Mouse (Mus musculus) limb, embryonic 14.5 days (tissue): ENCODE results near the gene St3gal3. TPM values are rescaled to one million over a fixed set of nuclear protein-coding genes. Genes with fewer than 3 reads are reported as not detected.

Source experiments
- ATAC-seq: fragments of 200-750 bp; cut with Nextera tagmentation; 2 replicates; pipeline ENCODE4 v1.8.0; 2017; ENCODE audit warnings: low read depth, moderate number of reproducible peaks, moderate TSS enrichment; ENCODE audit not compliant: low FRiP score
- DNase-seq: peaks from one replicate; pipeline ENCODE4 v3.0.0-alpha.2; 2015; ENCODE audit warnings: low spot score
- H3K27ac ChIP-seq: fragments of 300-500 bp; sonication (generic); replicated peaks from 2 replicates; pipeline ENCODE4 v1.5.1; 2014; ENCODE audit warnings: low read depth, mild to moderate bottlenecking, low read length, moderate library complexity, mixed read lengths
- H3K27me3 ChIP-seq: fragments of 300-500 bp; sonication (generic); 2 replicates; pipeline ENCODE4 v1.6.1; 2014; ENCODE audit warnings: low read length, mixed read lengths; ENCODE audit not compliant: control insufficient read depth, insufficient read depth
- H3K36me3 ChIP-seq: fragments of 300-500 bp; sonication (generic); 2 replicates; pipeline ENCODE4 v1.6.1; 2014; ENCODE audit warnings: mild to moderate bottlenecking, low read length, moderate library complexity, mixed read lengths; ENCODE audit not compliant: control insufficient read depth, insufficient read depth
- H3K4me1 ChIP-seq: fragments of 300-500 bp; sonication (generic); 2 replicates; pipeline ENCODE4 v1.6.1; 2014; ENCODE audit warnings: antibody characterized with exemption, low read length, mixed read lengths; ENCODE audit not compliant: control insufficient read depth, insufficient read depth
- H3K4me2 ChIP-seq: fragments of 300-500 bp; sonication (generic); replicated peaks from 2 replicates; pipeline ENCODE4 v1.6.1; 2014; ENCODE audit warnings: low read depth, mild to moderate bottlenecking, low read length, moderate library complexity; ENCODE audit not compliant: severe bottlenecking
- H3K4me3 ChIP-seq: fragments of 300-500 bp; sonication (generic); replicated peaks from 2 replicates; pipeline ENCODE4 v1.5.1; 2014; ENCODE audit warnings: low read length
- H3K9ac ChIP-seq: fragments of 300-500 bp; sonication (generic); 2 replicates; pipeline ENCODE4 v1.6.1; 2014; ENCODE audit warnings: mild to moderate bottlenecking, low read depth, low read length, moderate library complexity; ENCODE audit not compliant: severe bottlenecking
- H3K9me3 ChIP-seq: fragments of 300-500 bp; sonication (generic); 2 replicates; pipeline ENCODE4 v1.6.1; 2016; ENCODE audit warnings: low read length; ENCODE audit not compliant: control insufficient read depth
- POLR2A ChIP-seq: fragments of 200-500 bp; IDR thresholded peaks from 2 replicates; pipeline ENCODE4 v1.8.0; 2012; ENCODE audit warnings: inconsistent platforms, mild to moderate bottlenecking, moderate library complexity, borderline replicate concordance; ENCODE audit not compliant: insufficient read depth, insufficient read length; ENCODE audit errors: extremely low read depth
- WGBS: fragments of 180-500 bp; shearing (Covaris S2); extraction: QIAGEN DNeasy Blood & Tissue Kit; methylation state at CpG from one replicate; pipeline ENCODE4 v1.1.7; 2014; 5-methylcytosine and 5-hydroxymethylcytosine counted together
- polyA plus RNA-seq, 2 experiments: library from polyadenylated mRNA; depleted of rRNA in 1 of 2; stranded (reverse) in 1 of 2; unstranded in 1 of 2; fragments of >200 nt; fragmentation: Nextera tagmentation in 1 of 2; extraction: Ambion mirVana in 1 of 2; gene quantifications; 2 replicates each; pipeline versions ENCODE4 v1.2.1 to v1.2.3; 2012 to 2014

St3gal3 gene
- polyA plus RNA-seq, 2 experiments = 5.4 to 26.1 TPM

GRCm38 (mm10) chr4:117912685-117913273, 221.9 kb downstream of the St3gal3 start:
- peaks cover 18% of the 10 kb centered on the region for H3K4me1 ChIP-seq
- DNase-seq = no peak
- H3K9ac ChIP-seq = no peak overlapping the region
- no peak for TF ChIP-seq POLR2A
- H3K9me3 ChIP-seq = no peaks in the 10 kb centered on the region
- H3K27ac ChIP-seq = no peak overlapping the region
- H3K4me3 ChIP-seq = no peak overlapping the region
- ATAC-seq = no peak
- H3K27me3 ChIP-seq = no peaks in the 10 kb centered on the region
- 54% methylated on average over 7 of the region's 7 CpGs for WGBS
- peak overlapping the region; percentile 99; the same call in 1 of the 2 replicates for H3K4me2 ChIP-seq
- H3K36me3 ChIP-seq = peaks cover 35% of the 10 kb centered on the region

GRCm38 (mm10) chr4:117912131-117912561, 222.6 kb downstream of the St3gal3 start:
- no peak for TF ChIP-seq POLR2A
- 88% methylated on average over 13 of the region's 13 CpGs for WGBS
- Histone ChIP-seq H3K9ac (no peak overlapping the region), H3K27me3 (no peaks in the 10 kb centered on the region), H3K4me2 (no peak overlapping the region), H3K36me3 (peaks cover 39% of the 10 kb centered on the region), H3K4me3 (no peak overlapping the region), H3K27ac (no peak overlapping the region), H3K4me1 (peaks cover 18% of the 10 kb centered on the region), H3K9me3 (no peaks in the 10 kb centered on the region)
- DNase-seq = no peak
- ATAC-seq = no peak

- no peak for ATAC-seq
- H3K27me3 ChIP-seq = no peaks in the 10 kb centered on the region
- DNase-seq = no peak
- 76% methylated on average over 8 of the region's 8 CpGs for WGBS
- no peak overlapping the region for H3K4me3 ChIP-seq
- H3K9me3 ChIP-seq = no peaks in the 10 kb centered on the region
- no peak overlapping the region for H3K27ac ChIP-seq
- TF ChIP-seq POLR2A = no peak
- no peak overlapping the region for H3K9ac ChIP-seq
- H3K4me2 ChIP-seq = no peak overlapping the region
- H3K36me3 ChIP-seq = peaks cover 67% of the 10 kb centered on the region
- H3K4me1 ChIP-seq = peaks cover 14% of the 10 kb centered on the region
Measured at GRCm38 (mm10) chr4:117908834-117909453, 225.8 kb downstream of the St3gal3 start.

GRCm38 (mm10) chr4:117906196-117906595, 228.5 kb downstream of the St3gal3 start:
- no peak overlapping the region for H3K27ac ChIP-seq
- no peaks in the 10 kb centered on the region for H3K4me1 ChIP-seq
- H3K27me3 ChIP-seq = no peaks in the 10 kb centered on the region
- no peak for TF ChIP-seq POLR2A
- no peak for DNase-seq
- 94% methylated on average over 3 of the region's 3 CpGs for WGBS
- no peak overlapping the region for H3K4me2 ChIP-seq
- H3K4me3 ChIP-seq = no peak overlapping the region
- no peaks in the 10 kb centered on the region for H3K9me3 ChIP-seq
- no peak for ATAC-seq
- H3K9ac ChIP-seq = no peak overlapping the region
- peaks cover 78% of the 10 kb centered on the region for H3K36me3 ChIP-seq

GRCm38 (mm10) chr4:117904761-117905160, 230.0 kb downstream of the St3gal3 start:
- H3K4me3 ChIP-seq = no peak overlapping the region
- no peak for ATAC-seq
- no peak for TF ChIP-seq POLR2A
- H3K4me2 ChIP-seq = no peak overlapping the region
- H3K36me3 ChIP-seq = peaks cover 84% of the 10 kb centered on the region
- H3K9me3 ChIP-seq = no peaks in the 10 kb centered on the region
- DNase-seq = no peak
- WGBS = 88% methylated on average over 7 of the region's 8 CpGs
- no peaks in the 10 kb centered on the region for H3K27me3 ChIP-seq
- no peaks in the 10 kb centered on the region for H3K4me1 ChIP-seq
- H3K27ac ChIP-seq = no peak overlapping the region
- no peak overlapping the region for H3K9ac ChIP-seq
